Mouse (Mus musculus) intestine, embryonic 14.5 days (tissue): ENCODE measurements at regions not wholly inside any gene's neighbourhood (a gene's known extent, or its start where the extent isn't known, plus 50 kb on each side); places are given as distances from the start of the nearest gene placed in this dataset.
"Not testable (repeated sequence)": the region's sequence is repeated elsewhere in the genome, so short reads cannot be mapped to it uniquely, and the experiment has no call there.

Source experiments
- ATAC-seq: fragments of 200-750 bp; cut with Nextera tagmentation; replicated peaks from 2 replicates; pipeline ENCODE4 v1.8.0; 2017; ENCODE audit warnings: low read depth, moderate number of reproducible peaks, moderate TSS enrichment, moderate library complexity; ENCODE audit not compliant: low FRiP score, low TSS enrichment
- DNase-seq: peaks from one replicate; pipeline ENCODE4 v3.0.0-alpha.2; 2018; ENCODE audit warnings: low spot score
- H3K27ac ChIP-seq: fragments of 300-500 bp; sonication (generic); 2 replicates; pipeline ENCODE4 v1.5.1; 2014; ENCODE audit warnings: low read depth, mild to moderate bottlenecking, control low read depth
- H3K27me3 ChIP-seq: fragments of 300-500 bp; sonication (generic); replicated peaks from 2 replicates; pipeline ENCODE4 v1.6.1; 2014; ENCODE audit warnings: low read length, control low read depth; ENCODE audit not compliant: control insufficient read depth, insufficient read depth
- H3K36me3 ChIP-seq: fragments of 300-500 bp; sonication (generic); 2 replicates; pipeline ENCODE4 v1.6.1; 2014; ENCODE audit warnings: low read length, control low read depth; ENCODE audit not compliant: control insufficient read depth, insufficient read depth
- H3K4me1 ChIP-seq: fragments of 300-500 bp; sonication (generic); replicated peaks from 2 replicates; pipeline ENCODE4 v1.6.1; 2014; ENCODE audit warnings: low read length, control low read depth, mixed read lengths; ENCODE audit not compliant: control insufficient read depth, insufficient read depth
- H3K4me2 ChIP-seq: fragments of 300-500 bp; sonication (generic); 2 replicates; pipeline ENCODE4 v1.6.1; 2014; ENCODE audit warnings: low read length
- H3K4me3 ChIP-seq: fragments of 300-500 bp; sonication (generic); 2 replicates; pipeline ENCODE4 v1.5.1; 2014; ENCODE audit warnings: low read depth, low read length, control low read depth, mixed read lengths
- H3K9ac ChIP-seq: fragments of 300-500 bp; sonication (generic); 2 replicates; pipeline ENCODE4 v1.6.1; 2014; ENCODE audit warnings: mild to moderate bottlenecking, low read length
- H3K9me3 ChIP-seq: fragments of 300-500 bp; sonication (generic); 2 replicates; pipeline ENCODE4 v1.6.1; 2016; ENCODE audit warnings: low read length, control low read depth; ENCODE audit not compliant: control insufficient read depth
- WGBS: fragments of 180-500 bp; shearing (Covaris S2); extraction: QIAGEN DNeasy Blood & Tissue Kit; methylation state at CpG from one replicate; pipeline ENCODE4 v1.1.7; 2014; 5-methylcytosine and 5-hydroxymethylcytosine counted together

DNA sequence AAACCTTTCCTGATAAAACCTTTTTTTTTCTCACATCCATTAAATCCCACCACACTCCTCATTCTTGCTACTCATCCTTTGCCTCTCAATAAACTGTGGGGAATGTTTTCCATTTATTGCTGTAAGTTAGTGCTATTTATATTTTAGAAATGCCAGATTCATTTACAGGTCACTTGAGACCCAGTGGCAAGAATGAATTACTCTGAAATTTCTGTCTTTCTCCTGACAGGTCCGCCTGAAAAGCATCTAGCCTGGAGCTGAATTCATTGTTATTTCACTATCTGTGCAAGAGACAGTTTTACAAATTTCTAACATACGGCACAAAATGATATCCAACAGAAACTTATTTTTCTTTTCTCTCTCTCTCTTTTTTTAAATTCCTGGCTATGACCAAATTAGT is 570.6 kb upstream of the Akr1e1 start:
- ATAC-seq (no peak), DNase-seq (no peak)
- Histone ChIP-seq H3K27me3 (no peaks in the 10 kb centered on the region), H3K4me3 (no peak overlapping the region), H3K4me2 (no peak overlapping the region), H3K4me1 (no peaks in the 10 kb centered on the region), H3K9me3 (no peaks in the 10 kb centered on the region), H3K27ac (no peak overlapping the region), H3K36me3 (no peaks in the 10 kb centered on the region), H3K9ac (no peak overlapping the region)
- WGBS, result 69% methylated on average over 2 of the region's 2 CpGs

DNA sequence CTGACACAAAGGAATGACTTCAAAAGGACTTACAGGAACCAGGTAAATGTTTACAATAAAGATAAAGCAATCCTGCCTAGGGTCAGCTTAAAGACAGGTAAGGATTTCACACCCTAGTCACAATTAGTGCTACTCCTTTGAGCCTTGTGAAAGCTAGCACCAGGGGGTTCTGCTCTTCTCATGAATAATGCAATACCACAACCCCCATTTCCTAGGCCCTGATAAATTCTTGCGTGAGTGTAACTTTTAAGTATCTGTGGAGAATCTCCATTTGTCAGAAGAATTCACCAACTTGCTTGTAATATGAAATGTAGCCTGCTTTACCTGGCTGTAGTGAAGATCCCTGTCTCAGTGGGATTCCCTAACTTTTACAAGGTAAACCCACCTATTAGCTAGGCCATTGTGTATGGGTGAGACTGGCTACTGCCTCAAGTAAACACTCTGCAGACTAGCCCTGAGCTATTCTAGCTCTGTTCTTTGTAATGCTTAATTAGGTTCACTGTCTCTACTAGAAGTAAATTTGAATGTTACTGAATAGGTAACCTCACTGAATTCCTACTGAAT is 576.3 kb upstream of the Akr1e1 start:
- H3K4me1 ChIP-seq, H3K4me2 ChIP-seq, DNase-seq, H3K36me3 ChIP-seq, H3K9me3 ChIP-seq, H3K27ac ChIP-seq, H3K9ac ChIP-seq, H3K27me3 ChIP-seq, ATAC-seq, H3K4me3 ChIP-seq: not testable (repeated sequence)
- 52% methylated on average over 1 of the region's 1 CpGs for WGBS

DNA sequence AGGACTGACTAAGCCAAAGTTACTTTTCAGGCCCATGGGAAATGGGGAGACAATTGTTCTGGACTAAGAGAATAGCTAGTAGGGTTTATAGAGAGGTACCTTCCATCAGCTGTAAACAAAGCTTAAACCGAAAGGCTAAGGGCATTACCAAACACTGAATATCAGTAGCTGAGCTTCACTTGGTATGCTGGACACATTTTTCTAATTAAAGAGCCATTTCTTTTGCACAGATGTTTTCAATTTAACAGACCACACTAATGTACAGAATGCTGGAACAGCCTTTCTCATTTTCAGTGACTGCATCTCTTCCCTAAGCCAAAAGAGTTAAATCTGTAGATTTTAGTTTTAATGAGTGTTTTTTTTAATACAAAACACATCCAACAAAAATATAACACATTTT is 593.8 kb upstream of the Akr1e1 start:
- no peak for ATAC-seq
- Histone ChIP-seq H3K4me1 (no peaks in the 10 kb centered on the region), H3K27ac (no peak overlapping the region), H3K4me3 (no peak overlapping the region), H3K36me3 (no peaks in the 10 kb centered on the region), H3K4me2 (no peak overlapping the region), H3K27me3 (no peaks in the 10 kb centered on the region), H3K9ac (no peak overlapping the region), H3K9me3 (no peaks in the 10 kb centered on the region)
- WGBS, result 85% methylated on average over 1 of the region's 1 CpGs
- DNase-seq, result no peak

DNA sequence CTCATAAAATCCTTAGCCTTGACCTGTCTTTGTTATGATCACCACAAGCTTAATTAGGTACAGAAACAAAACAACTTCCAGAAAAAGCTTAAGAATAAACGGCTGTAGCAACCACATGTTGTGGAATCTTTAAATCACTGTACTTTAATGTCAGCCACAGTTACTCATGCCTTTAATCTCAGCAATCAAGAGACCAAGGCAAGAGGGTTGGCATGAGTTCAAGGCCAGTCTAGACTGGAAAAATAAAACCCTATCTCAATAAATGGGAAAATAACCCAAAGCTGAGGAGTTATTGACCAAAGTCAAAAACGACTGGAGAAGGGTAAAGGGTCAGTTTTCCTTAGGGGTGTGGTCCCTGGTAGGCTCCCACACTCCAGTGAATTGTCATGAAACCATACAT is 595.2 kb upstream of the Akr1e1 start:
- Histone ChIP-seq H3K4me1 (no peaks in the 10 kb centered on the region), H3K36me3 (no peaks in the 10 kb centered on the region), H3K4me3 (no peak overlapping the region), H3K27ac (no peak overlapping the region), H3K27me3 (no peaks in the 10 kb centered on the region), H3K9me3 (no peaks in the 10 kb centered on the region), H3K4me2 (no peak overlapping the region), H3K9ac (no peak overlapping the region)
- ATAC-seq (no peak), DNase-seq (no peak)
- 53% methylated on average over 2 of the region's 2 CpGs for WGBS

DNA sequence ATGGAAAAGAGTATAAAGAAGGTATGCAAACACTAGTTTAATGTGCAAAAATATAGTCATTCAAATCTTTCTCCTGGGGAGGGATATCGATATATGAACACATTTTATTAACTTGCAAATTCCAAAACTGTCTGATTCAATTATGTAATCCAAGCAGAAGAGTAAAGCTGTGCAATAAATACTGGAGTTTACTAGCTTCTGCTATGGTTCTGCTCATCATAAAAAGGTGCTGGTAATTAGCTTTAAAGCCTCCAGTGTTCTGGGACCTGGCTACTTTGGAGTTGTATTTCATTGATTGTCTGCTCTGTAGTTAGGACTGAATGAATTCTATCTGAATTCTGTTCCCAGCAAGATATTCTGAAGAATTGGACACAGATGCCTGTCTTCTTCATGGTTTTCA is 602.7 kb upstream of the Akr1e1 start:
- Histone ChIP-seq H3K27ac (no peak overlapping the region), H3K4me1 (no peaks in the 10 kb centered on the region), H3K4me3 (no peak overlapping the region), H3K36me3 (no peaks in the 10 kb centered on the region), H3K4me2 (no peak overlapping the region), H3K9ac (no peak overlapping the region), H3K9me3 (no peaks in the 10 kb centered on the region), H3K27me3 (no peaks in the 10 kb centered on the region)
- no peak for ATAC-seq
- DNase-seq, result no peak
- 93% methylated on average over 1 of the region's 1 CpGs for WGBS

DNA sequence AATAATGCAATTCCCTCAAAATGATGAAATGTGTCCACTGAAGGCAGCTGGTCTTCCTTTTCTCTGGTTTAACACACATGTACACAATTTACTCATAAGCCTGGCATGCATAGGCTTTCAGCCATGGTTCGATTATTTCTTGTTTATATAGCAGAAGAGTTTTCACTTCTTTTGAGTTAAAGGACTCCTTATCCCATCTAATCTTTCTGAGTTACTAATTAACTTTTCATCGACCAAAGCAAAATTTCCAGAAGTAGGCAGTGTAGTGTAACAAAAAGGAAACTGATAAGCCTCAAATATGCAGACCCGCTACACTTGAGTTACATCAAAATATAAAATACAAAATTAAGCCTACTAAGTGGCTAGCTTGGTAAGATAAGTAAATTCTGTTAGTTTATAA is 620.5 kb upstream of the Akr1e1 start:
- Histone ChIP-seq H3K27ac (no peak overlapping the region), H3K9me3 (no peaks in the 10 kb centered on the region), H3K4me2 (no peak overlapping the region), H3K9ac (no peak overlapping the region), H3K27me3 (no peaks in the 10 kb centered on the region), H3K4me1 (no peaks in the 10 kb centered on the region), H3K4me3 (no peak overlapping the region), H3K36me3 (no peaks in the 10 kb centered on the region)
- 52% methylated on average over 3 of the region's 3 CpGs for WGBS
- DNase-seq, result no peak
- ATAC-seq, result no peak

DNA sequence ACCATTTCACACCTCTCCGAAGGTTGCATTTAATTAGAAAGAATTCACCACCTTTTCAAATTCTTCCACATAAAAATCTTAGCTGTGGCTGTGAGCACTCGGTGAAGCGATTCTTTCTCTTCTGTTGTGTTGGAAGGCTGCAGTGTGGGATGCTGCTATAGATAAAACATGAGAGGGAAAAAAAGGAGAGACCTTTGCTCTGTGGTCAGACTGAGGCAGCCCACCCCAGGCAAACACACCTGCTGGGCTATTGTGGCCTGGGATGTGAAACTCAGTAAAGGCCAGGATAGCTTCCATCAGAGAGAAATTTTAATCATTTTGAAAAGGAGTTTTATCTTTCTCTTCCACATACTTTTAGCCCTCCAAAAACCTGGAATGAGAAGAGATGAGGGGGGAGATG is 625.3 kb upstream of the Akr1e1 start:
- Histone ChIP-seq H3K9me3 (no peaks in the 10 kb centered on the region), H3K36me3 (no peaks in the 10 kb centered on the region), H3K4me2 (no peak overlapping the region), H3K27me3 (no peaks in the 10 kb centered on the region), H3K27ac (no peak overlapping the region), H3K9ac (no peak overlapping the region), H3K4me3 (no peak overlapping the region), H3K4me1 (no peaks in the 10 kb centered on the region)
- DNase-seq (no peak), ATAC-seq (no peak)
- 89% methylated on average over 3 of the region's 3 CpGs for WGBS

DNA sequence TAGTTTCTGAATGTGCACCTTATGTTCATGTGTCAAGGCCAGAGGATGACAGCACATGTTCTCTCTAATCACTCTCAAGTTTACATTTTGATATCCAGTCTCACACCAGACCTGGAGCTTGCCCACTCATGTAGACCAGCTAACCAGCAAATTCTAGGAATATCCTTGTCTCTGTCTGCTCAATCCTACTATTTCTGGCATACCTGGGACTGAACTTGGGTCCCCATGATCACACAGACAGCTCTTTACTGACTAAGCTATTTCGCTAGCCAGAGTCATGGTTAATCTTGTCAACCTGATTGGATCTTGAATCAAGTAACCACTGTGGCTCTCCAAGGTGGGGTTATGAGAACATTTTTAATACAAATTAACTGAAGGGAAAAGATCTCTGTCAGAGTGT is 625.9 kb upstream of the Klf6 start:
- Histone ChIP-seq H3K27ac (no peak overlapping the region), H3K4me3 (no peak overlapping the region), H3K4me1 (no peaks in the 10 kb centered on the region), H3K9me3 (no peaks in the 10 kb centered on the region), H3K4me2 (no peak overlapping the region), H3K9ac (no peak overlapping the region), H3K27me3 (no peaks in the 10 kb centered on the region), H3K36me3 (no peaks in the 10 kb centered on the region)
- DNase-seq (no peak), ATAC-seq (no peak)
- WGBS, result 97% methylated on average over 1 of the region's 1 CpGs

DNA sequence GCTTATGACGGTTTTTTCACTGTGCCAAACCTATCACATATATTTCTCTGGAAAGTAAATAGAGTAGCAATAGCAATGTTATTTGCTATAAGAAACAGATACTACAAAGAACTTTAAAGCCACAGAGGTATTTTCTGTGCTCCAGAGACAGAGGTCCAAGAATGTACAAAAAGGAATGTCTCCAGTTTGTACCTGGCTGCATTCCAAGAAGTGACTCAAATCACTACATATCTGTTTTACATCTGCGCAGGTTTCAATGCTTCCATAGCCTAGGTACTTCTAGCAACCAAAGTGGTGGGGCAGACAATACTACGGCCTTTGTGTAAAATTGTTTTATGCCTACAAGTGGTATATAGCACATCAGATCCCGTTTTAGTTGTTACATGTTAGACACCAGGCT is 620.7 kb upstream of the Klf6 start:
- DNase-seq, result no peak
- H3K27ac ChIP-seq, result no peak overlapping the region
- no peak overlapping the region for H3K4me2 ChIP-seq
- 64% methylated on average over 4 of the region's 4 CpGs for WGBS
- H3K4me1 ChIP-seq, result no peaks in the 10 kb centered on the region
- H3K36me3 ChIP-seq, result no peaks in the 10 kb centered on the region
- H3K9ac ChIP-seq, result no peak overlapping the region
- no peak overlapping the region for H3K4me3 ChIP-seq
- H3K27me3 ChIP-seq, result no peaks in the 10 kb centered on the region
- no peak for ATAC-seq
- H3K9me3 ChIP-seq, result no peaks in the 10 kb centered on the region
